Mouse (Mus musculus) right cerebral cortex, postnatal 4 days (tissue): Measurements from ENCODE around the gene Prdm11.

Experiments used
- DNase-seq: peaks from one replicate; pipeline ENCODE4 v3.0.0-alpha.2; 2022

Prdm11 gene

GRCm38 (mm10) chr2:92920709-92921108, 125.3 kb downstream of the Prdm11 start:
- no peak for DNase-seq

GRCm38 (mm10) chr2:92917405-92918142, 128.4 kb downstream of the Prdm11 start:
- DNase-seq = no peak

GRCm38 (mm10) chr2:92915659-92916631, 130.0 kb downstream of the Prdm11 start:
- no peak for DNase-seq
